Mouse (Mus musculus) limb, embryonic 10.5 days (tissue): ENCODE data around the gene Arxes1. TPM values are rescaled to one million over a fixed set of nuclear protein-coding genes. Genes with fewer than 3 reads are reported as not detected.
"Not testable (repeated sequence)": the region's sequence is repeated elsewhere in the genome, so short reads cannot be mapped to it uniquely, and the experiment has no call there.

Experiments used
- DNase-seq: peaks from one replicate; pipeline ENCODE4 v3.0.0-alpha.2; 2017; ENCODE audit warnings: low spot score
- H3K27ac ChIP-seq: fragments of 300-500 bp; sonication (generic); 2 replicates; pipeline ENCODE4 v1.5.1; 2016; ENCODE audit warnings: mild to moderate bottlenecking
- H3K27me3 ChIP-seq: fragments of 300-500 bp; sonication (generic); 2 replicates; pipeline ENCODE4 v1.6.1; 2016; ENCODE audit warnings: low read depth, mild to moderate bottlenecking; ENCODE audit not compliant: poor library complexity, severe bottlenecking
- H3K36me3 ChIP-seq: fragments of 300-500 bp; sonication (generic); 2 replicates; pipeline ENCODE4 v1.6.1; 2016; ENCODE audit warnings: mild to moderate bottlenecking, moderate library complexity
- H3K4me1 ChIP-seq: fragments of 300-500 bp; sonication (generic); 2 replicates; pipeline ENCODE4 v1.6.1; 2016
- H3K4me3 ChIP-seq: fragments of 300-500 bp; sonication (generic); 2 replicates; pipeline ENCODE4 v1.5.1; 2016; ENCODE audit warnings: mild to moderate bottlenecking, moderate library complexity
- H3K9me3 ChIP-seq: fragments of 300-500 bp; sonication (generic); replicated peaks from 2 replicates; pipeline ENCODE4 v1.6.1; 2016; ENCODE audit warnings: mild to moderate bottlenecking
- WGBS: fragments of 180-500 bp; shearing (Covaris S2); methylation state at CpG from one replicate; pipeline ENCODE4 v1.1.7; 2016; 5-methylcytosine and 5-hydroxymethylcytosine counted together
- polyA plus RNA-seq: library from polyadenylated mRNA; unstranded; fragments of >200 nt; fragmentation: Nextera tagmentation; extraction: Ambion mirVana; gene quantifications from 2 replicates; pipeline ENCODE4 v1.2.1, GENCODE M21; 2016

Arxes1 gene
- 38.1 and 40.5 TPM in 2 replicates for polyA plus RNA-seq

DNA sequence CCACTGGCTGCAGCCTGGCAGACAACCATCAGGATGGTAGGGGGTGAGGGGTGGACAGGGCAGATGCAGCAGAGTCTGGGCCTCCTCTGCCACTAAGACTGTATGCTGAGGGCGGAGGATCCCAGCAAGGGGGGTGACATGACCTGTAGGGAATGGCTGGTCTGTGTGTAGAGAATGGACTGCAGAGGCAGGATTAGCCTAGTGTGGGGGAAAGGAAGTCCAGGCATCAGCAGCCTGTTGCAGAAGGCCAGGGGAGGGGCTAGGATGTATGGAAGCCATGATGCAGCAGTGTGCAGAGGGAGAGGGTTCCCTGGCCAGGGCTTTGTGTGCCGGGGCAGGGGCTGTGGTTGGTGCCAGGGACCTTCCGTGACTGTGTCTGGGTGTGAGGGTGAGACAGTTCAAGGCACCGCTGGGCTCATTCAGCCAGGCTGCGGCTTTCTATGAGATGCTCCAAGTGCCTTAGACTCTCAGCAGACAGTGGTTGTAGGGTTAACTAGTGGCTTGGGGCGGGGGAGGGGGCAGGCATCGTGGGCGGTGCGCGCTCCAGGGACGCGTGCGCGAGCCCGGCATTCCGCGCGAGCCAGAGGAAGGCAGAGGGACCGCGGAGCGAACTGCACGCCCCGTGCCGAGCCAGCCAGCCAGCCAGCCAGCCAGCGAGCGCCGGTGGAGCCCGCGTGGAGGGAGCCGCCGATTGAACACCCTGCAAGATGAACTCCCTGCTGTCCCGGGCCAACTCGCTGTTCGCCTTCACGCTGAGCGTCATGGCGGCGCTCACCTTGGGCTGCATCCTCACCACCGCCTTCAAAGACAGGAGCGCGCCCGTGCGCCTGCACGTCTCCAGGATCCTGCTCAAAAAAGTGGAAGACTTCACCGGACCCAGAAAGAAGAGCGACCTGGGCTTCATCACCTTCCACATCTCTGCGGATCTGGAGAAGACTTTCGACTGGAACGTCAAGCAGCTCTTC is at the start of gene Arxes1:
Gene Arxes1, plus strand, starts transcription at position 569 of the 965 bp plus-strand sequence.
- H3K9me3 ChIP-seq, H3K4me1 ChIP-seq, H3K36me3 ChIP-seq, DNase-seq: not testable (repeated sequence)
- H3K4me3 ChIP-seq: peak within 1 kb of the TSS; percentile 42
- 13% methylated on average over 6 of the region's 49 CpGs for WGBS
- peaks cover 63% of the 10 kb centered on the region for H3K27me3 ChIP-seq
- H3K27ac ChIP-seq: peak within 1 kb of the TSS; percentile 46; the same call in 1 of the 2 replicates

GRCm38 (mm10) chrX:135984539-135985260 is 48.5 kb upstream of the Arxes1 start:
- H3K27ac ChIP-seq: no peak overlapping the region
- no peak overlapping the region for H3K4me3 ChIP-seq
- no peaks in the 10 kb centered on the region for H3K9me3 ChIP-seq
- no peak for DNase-seq
- 91% methylated on average over 6 of the region's 6 CpGs for WGBS
- H3K27me3 ChIP-seq: peaks cover 35% of the 10 kb centered on the region
- H3K36me3 ChIP-seq: no peaks in the 10 kb centered on the region
- H3K4me1 ChIP-seq: no peaks in the 10 kb centered on the region

GRCm38 (mm10) chrX:135986267-135986666 is 46.9 kb upstream of the Arxes1 start:
- H3K36me3 ChIP-seq: no peaks in the 10 kb centered on the region
- H3K4me3 ChIP-seq: no peak overlapping the region
- peaks cover 35% of the 10 kb centered on the region for H3K27me3 ChIP-seq
- H3K4me1 ChIP-seq: no peaks in the 10 kb centered on the region
- WGBS: 93% methylated on average over 3 of the region's 3 CpGs
- no peak for DNase-seq
- no peak overlapping the region for H3K27ac ChIP-seq
- H3K9me3 ChIP-seq: no peaks in the 10 kb centered on the region

GRCm38 (mm10) chrX:135990661-135991060 is 42.5 kb upstream of the Arxes1 start:
- H3K27me3 ChIP-seq: peaks cover 33% of the 10 kb centered on the region
- no peak for DNase-seq
- H3K27ac ChIP-seq: no peak overlapping the region
- peaks cover 3% of the 10 kb centered on the region; the same call in 1 of the 2 replicates for H3K4me1 ChIP-seq
- no peak overlapping the region for H3K4me3 ChIP-seq
- H3K36me3 ChIP-seq: no peaks in the 10 kb centered on the region
- no peaks in the 10 kb centered on the region for H3K9me3 ChIP-seq
- WGBS: 92% methylated on average over 2 of the region's 2 CpGs

DNA sequence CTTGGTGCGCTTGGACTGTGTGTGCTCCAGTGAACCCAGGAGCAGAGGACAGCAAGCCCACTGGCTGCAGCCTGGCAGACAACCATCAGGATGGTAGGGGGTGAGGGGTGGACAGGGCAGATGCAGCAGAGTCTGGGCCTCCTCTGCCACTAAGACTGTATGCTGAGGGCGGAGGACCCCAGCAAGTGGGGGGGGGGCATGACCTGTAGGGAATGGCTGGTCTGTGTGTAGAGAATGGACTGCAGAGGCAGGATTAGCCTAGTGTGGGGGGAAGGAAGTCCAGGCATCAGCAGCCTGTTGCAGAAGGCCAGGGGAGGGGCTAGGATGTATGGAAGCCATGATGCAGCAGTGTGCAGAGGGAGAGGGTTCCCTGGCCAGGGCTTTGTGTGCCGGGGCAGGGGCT is 40.0 kb upstream of the Arxes1 start:
- 13% methylated on average over 2 of the region's 3 CpGs for WGBS
- H3K27ac ChIP-seq: peak overlapping the region; percentile 25; the same call in 1 of the 2 replicates
- peak; percentile 33 for DNase-seq
- not testable (repeated sequence) for H3K4me3 ChIP-seq, H3K9me3 ChIP-seq, H3K36me3 ChIP-seq, H3K4me1 ChIP-seq
- peaks cover 38% of the 10 kb centered on the region for H3K27me3 ChIP-seq

DNA sequence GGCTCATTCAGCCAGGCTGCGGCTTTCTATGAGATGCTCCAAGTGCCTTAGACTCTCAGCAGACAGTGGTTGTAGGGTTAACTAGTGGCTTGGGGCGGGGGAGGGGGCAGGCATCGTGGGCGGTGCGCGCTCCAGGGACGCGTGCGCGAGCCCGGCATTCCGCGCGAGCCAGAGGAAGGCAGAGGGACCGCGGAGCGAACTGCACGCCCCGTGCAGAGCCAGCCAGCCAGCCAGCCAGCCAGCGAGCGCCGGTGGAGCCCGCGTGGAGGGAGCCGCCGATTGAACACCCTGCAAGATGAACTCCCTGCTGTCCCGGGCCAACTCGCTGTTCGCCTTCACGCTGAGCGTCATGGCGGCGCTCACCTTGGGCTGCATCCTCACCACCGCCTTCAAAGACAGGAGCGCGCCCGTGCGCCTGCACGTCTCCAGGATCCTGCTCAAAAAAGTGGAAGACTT is 39.5 kb upstream of the Arxes1 start, which contains the start of gene Arxes2:
Gene Arxes2, plus strand, starts transcription at position 161 of the 456 bp plus-strand sequence.
- not testable (repeated sequence) for DNase-seq, H3K9me3 ChIP-seq, H3K4me1 ChIP-seq, H3K36me3 ChIP-seq
- peak within 1 kb of the TSS; percentile 25; the same call in 1 of the 2 replicates for H3K27ac ChIP-seq
- 9% methylated on average over 22 of the region's 39 CpGs for WGBS
- peak within 1 kb of the TSS; percentile 42 for H3K4me3 ChIP-seq
- H3K27me3 ChIP-seq: peaks cover 37% of the 10 kb centered on the region

GRCm38 (mm10) chrX:136007199-136007843 is 25.8 kb upstream of the Arxes1 start:
- Histone ChIP-seq H3K27me3 (peaks cover 37% of the 10 kb centered on the region), H3K36me3 (no peaks in the 10 kb centered on the region), H3K4me1 (peaks cover 3% of the 10 kb centered on the region; the same call in 1 of the 2 replicates), H3K9me3 (no peaks in the 10 kb centered on the region), H3K27ac (no peak overlapping the region), H3K4me3 (no peak overlapping the region)
- no peak for DNase-seq
- 45% methylated on average over 4 of the region's 5 CpGs for WGBS

DNA sequence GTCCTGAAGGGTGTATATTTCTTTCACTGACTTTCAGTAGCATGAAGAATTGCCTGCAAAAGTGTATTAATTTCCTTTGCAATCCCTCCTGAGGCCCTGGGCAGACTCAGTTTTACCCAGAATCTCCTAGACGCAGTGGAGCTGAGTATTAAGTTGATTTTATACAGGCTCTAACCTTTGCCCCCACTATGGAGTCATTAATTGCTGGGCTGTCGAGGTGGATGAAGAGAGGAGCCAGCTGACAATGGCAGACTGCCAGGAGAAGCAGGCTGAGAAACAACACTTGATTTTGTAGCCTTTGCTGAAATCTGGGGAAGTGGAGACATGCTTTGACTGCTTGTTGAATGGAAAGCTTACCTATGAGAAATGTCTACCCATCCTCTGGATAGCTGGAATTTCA is 18.8 kb upstream of the Arxes1 start:
- no peak overlapping the region for H3K27ac ChIP-seq
- H3K36me3 ChIP-seq: no peaks in the 10 kb centered on the region
- no peak overlapping the region for H3K4me3 ChIP-seq
- H3K4me1 ChIP-seq: no peaks in the 10 kb centered on the region
- peaks cover 36% of the 10 kb centered on the region for H3K27me3 ChIP-seq
- H3K9me3 ChIP-seq: no peaks in the 10 kb centered on the region
- DNase-seq: no peak
- 23% methylated on average over 2 of the region's 2 CpGs for WGBS

DNA sequence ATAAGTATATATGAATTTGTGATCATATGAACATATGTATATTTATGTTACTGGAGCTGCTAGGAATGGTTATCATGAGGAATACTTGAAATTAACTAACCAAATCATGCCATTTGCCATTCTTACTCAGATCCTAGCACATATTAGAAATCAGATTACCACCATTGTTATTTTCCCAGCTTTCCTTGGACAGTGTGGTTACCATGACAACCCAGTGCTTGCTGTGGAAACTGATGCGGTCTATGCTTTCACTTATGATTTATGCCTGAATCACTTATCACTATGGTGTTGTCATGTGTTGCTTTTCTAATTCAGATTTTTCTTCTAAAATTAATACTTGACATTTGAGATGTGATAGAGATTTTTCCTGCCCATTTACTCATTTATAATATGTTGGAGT is 2.8 kb upstream of the Arxes1 start:
- H3K27ac ChIP-seq: no peak overlapping the region
- peaks cover 69% of the 10 kb centered on the region for H3K27me3 ChIP-seq
- 86% methylated on average over 1 of the region's 1 CpGs for WGBS
- DNase-seq: no peak
- no peak overlapping the region for H3K4me3 ChIP-seq
- H3K9me3 ChIP-seq: no peaks in the 10 kb centered on the region
- H3K36me3 ChIP-seq: no peaks in the 10 kb centered on the region
- H3K4me1 ChIP-seq: no peaks in the 10 kb centered on the region

GRCm38 (mm10) chrX:136043726-136044125 is 10.6 kb downstream of the Arxes1 start:
- no peaks in the 10 kb centered on the region for H3K36me3 ChIP-seq
- 96% methylated on average over 1 of the region's 1 CpGs for WGBS
- no peaks in the 10 kb centered on the region for H3K4me1 ChIP-seq
- H3K4me3 ChIP-seq: no peak overlapping the region
- peaks cover 51% of the 10 kb centered on the region for H3K27me3 ChIP-seq
- DNase-seq: no peak
- no peak overlapping the region for H3K27ac ChIP-seq
- H3K9me3 ChIP-seq: no peaks in the 10 kb centered on the region

- Histone ChIP-seq H3K27ac (no peak overlapping the region), H3K36me3 (no peaks in the 10 kb centered on the region), H3K9me3 (no peaks in the 10 kb centered on the region), H3K4me3 (no peak overlapping the region), H3K4me1 (no peaks in the 10 kb centered on the region), H3K27me3 (peaks cover 47% of the 10 kb centered on the region)
- DNase-seq: peak; percentile 43
- 11% methylated on average over 5 of the region's 5 CpGs for WGBS
Measured at GRCm38 (mm10) chrX:136047528-136047927, 14.4 kb downstream of the Arxes1 start.

GRCm38 (mm10) chrX:136051219-136051618 is 18.1 kb downstream of the Arxes1 start:
- no peak overlapping the region for H3K27ac ChIP-seq
- H3K27me3 ChIP-seq: peaks cover 35% of the 10 kb centered on the region
- no peaks in the 10 kb centered on the region for H3K36me3 ChIP-seq
- DNase-seq: no peak
- H3K4me1 ChIP-seq: no peaks in the 10 kb centered on the region
- 88% methylated on average over 2 of the region's 2 CpGs for WGBS
- H3K4me3 ChIP-seq: no peak overlapping the region
- H3K9me3 ChIP-seq: no peaks in the 10 kb centered on the region
